ENCODE assay signal across 24 mouse cellular contexts in the genomic region with DNA sequence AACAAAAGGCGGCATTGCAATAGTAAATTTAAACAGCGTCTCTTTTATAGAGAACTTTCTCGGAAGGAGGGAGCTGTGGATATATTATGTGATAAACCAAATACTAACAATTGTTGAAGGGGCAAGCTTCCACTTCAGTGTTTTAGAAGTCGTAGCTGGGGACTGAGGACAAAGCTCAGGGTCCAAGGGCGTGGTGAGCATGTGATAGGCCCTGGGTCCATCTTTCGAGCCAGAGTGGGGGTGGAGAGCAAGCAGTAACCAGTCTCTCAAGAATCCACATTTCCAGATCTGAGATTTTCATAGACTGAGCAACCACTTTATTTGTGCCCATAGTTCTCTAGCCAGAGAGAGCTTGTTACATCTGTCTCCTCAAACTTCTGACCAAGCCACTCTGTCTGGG.
"Had no signal": no experiment of that assay in that cellular context is flagged by ENCODE, and none has a peak within 500 bp of the region (broad histone marks: within the 10 kb centered on the region; RNA-seq: fewer than 3 reads in every experiment).

No protein-coding gene starts in this region.

- DNase-seq: forebrain, postnatal 0 days; gastrocnemius, postnatal 14 days; gastrocnemius, postnatal 36 days; heart, adult 11 months; heart, adult 2 months; heart, postnatal 14 days; heart, postnatal 36 days; kidney, adult 18-20 months; kidney, adult 8-10 months; kidney, postnatal 14 days; kidney, postnatal 4 days; left cerebral cortex, postnatal 4 days had no signal

- ATAC-seq: forebrain, postnatal 0 days; hindbrain, postnatal 0 days; liver, embryonic 12.5 days had no signal

- H3K9ac ChIP-seq: forebrain, postnatal 0 days; heart, embryonic 13.5 days; heart, embryonic 15.5 days; hindbrain, embryonic 13.5 days; hindbrain, embryonic 15.5 days; kidney, embryonic 15.5 days; limb, embryonic 13.5 days; limb, embryonic 15.5 days; liver, embryonic 12.5 days; liver, embryonic 14.5 days had no signal

- H3K4me1 ChIP-seq: hindbrain, embryonic 13.5 days; hindbrain, embryonic 15.5 days; kidney, embryonic 15.5 days; limb, embryonic 15.5 days; liver, embryonic 12.5 days had no signal

- H3K27ac ChIP-seq: heart, adult 2 months; heart, embryonic 13.5 days; heart, embryonic 15.5 days; hindbrain, embryonic 13.5 days; hindbrain, embryonic 15.5 days; hindbrain, postnatal 0 days; kidney, embryonic 15.5 days; kidney, postnatal 0 days; layer of hippocampus, adult 2 months; limb, embryonic 13.5 days; limb, embryonic 15.5 days; liver, embryonic 12.5 days; liver, embryonic 14.5 days had no signal

- H3K4me2 ChIP-seq: heart, embryonic 13.5 days; heart, embryonic 15.5 days; hindbrain, embryonic 13.5 days; hindbrain, embryonic 15.5 days; kidney, embryonic 15.5 days; limb, embryonic 13.5 days; limb, embryonic 15.5 days; liver, embryonic 12.5 days had no signal

- H3K27me3 ChIP-seq: heart, embryonic 13.5 days; heart, embryonic 15.5 days; hindbrain, embryonic 13.5 days; hindbrain, embryonic 15.5 days; liver, embryonic 12.5 days had no signal

- H3K36me3 ChIP-seq: heart, embryonic 13.5 days; heart, embryonic 15.5 days; hindbrain, embryonic 13.5 days; hindbrain, embryonic 15.5 days; kidney, embryonic 15.5 days; limb, embryonic 13.5 days; limb, embryonic 15.5 days; liver, embryonic 12.5 days had no signal

- H3K9me3 ChIP-seq: heart, embryonic 13.5 days; heart, embryonic 15.5 days; hindbrain, embryonic 13.5 days; hindbrain, embryonic 15.5 days; kidney, embryonic 15.5 days; limb, embryonic 13.5 days; limb, embryonic 15.5 days; liver, embryonic 12.5 days had no signal

- H3K4me3 ChIP-seq: heart, adult 2 months; heart, embryonic 13.5 days; heart, embryonic 15.5 days; hindbrain, embryonic 13.5 days; hindbrain, embryonic 15.5 days; kidney, embryonic 15.5 days; layer of hippocampus, adult 2 months; limb, embryonic 13.5 days; limb, embryonic 15.5 days; liver, embryonic 12.5 days had no signal
